Mouse (Mus musculus): ENCODE results near the gene Ltb4r1.

DNA sequence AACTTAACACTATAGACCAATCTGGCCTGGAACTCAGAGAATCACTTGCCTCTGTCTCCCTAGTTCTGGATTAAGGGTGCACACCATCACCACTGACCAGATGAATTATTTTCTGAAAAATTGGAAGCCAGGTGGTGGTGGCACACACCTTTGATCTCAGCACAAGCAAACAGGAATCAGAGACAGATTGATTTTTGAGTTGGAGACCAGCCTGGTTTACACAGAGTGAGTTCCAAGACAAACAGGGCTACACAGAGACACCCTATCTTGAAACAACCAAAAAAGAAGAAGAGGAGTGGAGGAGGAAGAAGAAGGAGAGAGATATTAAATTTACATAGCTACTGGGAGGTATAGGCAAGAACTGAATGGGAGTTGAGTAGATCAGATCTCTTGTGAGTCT, 39.5 kb upstream of the Ltb4r1 start:
- TF ChIP-seq CTCF (IDR thresholded peaks at IDR 0.05; ENCODE audit: extremely low read depth, insufficient read depth, low read length) (no peak), POLR2A (IDR thresholded peaks at IDR 0.05; ENCODE audit: extremely low read depth, insufficient read depth, low read length) (no peak)
